Mouse (Mus musculus) lung, postnatal 0 days (tissue): ENCODE measurements around the gene Scarb2.

Source experiments
- CTCF ChIP-seq: IDR thresholded peaks from 2 replicates; pipeline ENCODE4 v1.5.1; 2016; ENCODE audit warnings: antibody characterized with exemption, mild to moderate bottlenecking
- EP300 ChIP-seq: IDR thresholded peaks from 2 replicates; pipeline ENCODE4 v1.6.1; 2016; ENCODE audit warnings: antibody characterized with exemption, mild to moderate bottlenecking, control low read depth

DNA sequence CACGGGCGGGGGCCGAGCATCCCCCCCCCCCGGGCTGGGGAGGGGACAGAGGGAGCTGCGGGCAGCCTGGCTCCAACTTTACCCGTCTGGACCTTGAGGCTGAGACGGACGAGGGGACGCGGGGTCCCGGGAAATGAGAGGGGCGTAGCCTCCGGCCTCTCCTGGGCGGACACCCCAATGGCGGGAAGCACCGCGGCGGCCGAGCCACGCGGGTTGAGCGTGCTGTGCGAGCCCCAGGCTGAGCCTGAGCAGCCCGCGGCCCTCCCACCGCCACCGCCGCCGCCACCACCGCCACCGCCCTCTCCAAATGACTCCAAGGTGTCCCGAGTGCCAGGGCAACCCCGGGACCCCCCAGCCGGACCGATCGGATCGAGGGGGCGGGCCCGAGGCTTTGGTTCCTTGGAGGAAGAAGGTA is 72.1 kb downstream of the Scarb2 start:
- TF ChIP-seq CTCF (no peak), EP300 (no peak)
